ENCODE assay signal across 8 mouse cellular contexts in genomic region chr19:11819143-11819700, GRCm38 (mm10). TPM values are rescaled to one million over a fixed set of nuclear protein-coding genes. Genes with fewer than 3 reads are reported as not detected.
DNase-seq lines count a peak whose midpoint lies in the region; ATAC-seq and TF ChIP-seq lines count a peak whose summit lies in the region.

Gene Stx3 (minus strand): TSS chr19:11819403.

- H3K4me3 ChIP-seq in heart, embryonic 16.5 days (ENCODE audit: low read length), result peak within 1 kb of the TSS; percentile 79
- H3K4me3 ChIP-seq in ES-E14 (ENCODE audit: insufficient read depth in 1 of 2, low read depth in 1 of 2, low read length in 2 of 2, poor library complexity in 1 of 2, severe bottlenecking in 1 of 2), result peak within 1 kb of the TSS; percentile 88 to 96
- peak within 1 kb of the TSS; percentile 64 for H3K4me3 ChIP-seq in embryonic facial prominence, embryonic 12.5 days
- H3K4me3 ChIP-seq in midbrain, embryonic 13.5 days (replicated peaks), result peak within 1 kb of the TSS; percentile 76

- H3K4me1 ChIP-seq in heart, embryonic 16.5 days (ENCODE audit: control insufficient read depth, insufficient read depth, low read length), result 0 out of 2 replicates have a peak, but pooled peaks cover 2% of the 10 kb centered on the region
- H3K4me1 ChIP-seq in ES-E14 (ENCODE audit: control insufficient read depth in 2 of 2, insufficient read depth in 2 of 2, low read length in 2 of 2, poor library complexity in 1 of 2), result peaks cover 0 to 15% of the 10 kb centered on the region in 2 experiments; a peak in 3 of 4 replicates
- peaks cover 7% of the 10 kb centered on the region; the same call in 1 of the 2 replicates for H3K4me1 ChIP-seq in embryonic facial prominence, embryonic 12.5 days
- peaks cover 33% of the 10 kb centered on the region for H3K4me1 ChIP-seq in midbrain, embryonic 13.5 days (replicated peaks)

- peak within 1 kb of the TSS; percentile 98 for H3K4me2 ChIP-seq in heart, embryonic 16.5 days (ENCODE audit: low read depth, low read length)
- peak within 1 kb of the TSS; percentile 88 for H3K4me2 ChIP-seq in embryonic facial prominence, embryonic 12.5 days (replicated peaks)
- peak within 1 kb of the TSS; percentile 69 for H3K4me2 ChIP-seq in midbrain, embryonic 13.5 days (replicated peaks)

- no peaks in the 10 kb centered on the region for H3K27me3 ChIP-seq in heart, embryonic 16.5 days (ENCODE audit: control insufficient read depth, insufficient read depth, low read length)
- H3K27me3 ChIP-seq in embryonic facial prominence, embryonic 12.5 days, result peaks cover 49% of the 10 kb centered on the region
- H3K27me3 ChIP-seq in midbrain, embryonic 13.5 days, result peaks cover 22% of the 10 kb centered on the region

- H3K9me3 ChIP-seq in heart, embryonic 16.5 days (replicated peaks; ENCODE audit: control insufficient read depth, low read length), result no peaks in the 10 kb centered on the region
- H3K9me3 ChIP-seq in ES-E14 (ENCODE audit: control insufficient read depth, insufficient read depth, low read depth, low read length), result no peaks in the 10 kb centered on the region
- no peaks in the 10 kb centered on the region for H3K9me3 ChIP-seq in embryonic facial prominence, embryonic 12.5 days
- no peaks in the 10 kb centered on the region for H3K9me3 ChIP-seq in midbrain, embryonic 13.5 days

- H3K36me3 ChIP-seq in heart, embryonic 16.5 days (ENCODE audit: control insufficient read depth, insufficient read depth), result no peaks in the 10 kb centered on the region
- peaks cover 3% of the 10 kb centered on the region; the same call in 1 of the 2 replicates for H3K36me3 ChIP-seq in ES-E14 (ENCODE audit: control insufficient read depth, insufficient read depth, low read length, poor library complexity, severe bottlenecking)
- H3K36me3 ChIP-seq in embryonic facial prominence, embryonic 12.5 days, result no peaks in the 10 kb centered on the region
- no peaks in the 10 kb centered on the region for H3K36me3 ChIP-seq in midbrain, embryonic 13.5 days

- intact Hi-C loops in heart, postnatal 14 days (cut with DNase I), result loop anchor here (5.0 kb wide), 2 partner anchors 93 to 188 kb away; partner anchors contain the start of gene Patl1

- no peak for DNase-seq in heart, postnatal 14 days
- no peak for DNase-seq in ES-E14 (ENCODE audit: low read depth, low spot score)
- no peak for DNase-seq in large intestine, adult 2 months (ENCODE audit: low read depth, low spot score)
- no peak for DNase-seq in thymus, postnatal 36 days
- no peak for DNase-seq in frontal cortex, postnatal 10 days (ENCODE audit: low spot score in 2 of 2)

- WGBS in heart, embryonic 16.5 days, result under 1% methylated on average over 20 of the region's 20 CpGs
- WGBS in embryonic facial prominence, embryonic 12.5 days, result 1% methylated on average over 20 of the region's 20 CpGs
- under 1% methylated on average over 20 of the region's 20 CpGs for WGBS in large intestine, adult 2 months
- WGBS in midbrain, embryonic 13.5 days, result under 1% methylated on average over 20 of the region's 20 CpGs

- H3K9ac ChIP-seq in heart, embryonic 16.5 days (ENCODE audit: low read length), result peak within 1 kb of the TSS; percentile 81
- peak within 1 kb of the TSS; percentile 89 for H3K9ac ChIP-seq in ES-E14 (ENCODE audit: insufficient read depth, low read depth, low read length, poor library complexity, severe bottlenecking)
- peak within 1 kb of the TSS; percentile 78 for H3K9ac ChIP-seq in embryonic facial prominence, embryonic 12.5 days
- peak within 1 kb of the TSS; percentile 85 for H3K9ac ChIP-seq in midbrain, embryonic 13.5 days (replicated peaks)

- ATAC-seq in heart, embryonic 16.5 days (replicated peaks; ENCODE audit: extremely low read depth, insufficient read depth, low FRiP score), result no peak
- no peak for ATAC-seq in embryonic facial prominence, embryonic 12.5 days (ENCODE audit: insufficient number of reproducible peaks, insufficient read depth, low FRiP score, low TSS enrichment)
- ATAC-seq in midbrain, embryonic 13.5 days, result peak; percentile 3; the same call in 1 of the 2 replicates

- in situ Hi-C loops in ES-E14 (cut with MboI; ENCODE audit: low sequenced_read_pairs in 2 of 2, unreplicated experiment in 2 of 2), result no loop called here

- peak within 1 kb of the TSS; percentile 22 for H3K27ac ChIP-seq in heart, embryonic 16.5 days (ENCODE audit: low read length)
- peak within 1 kb of the TSS; percentile 50; the same call in 1 of the 2 replicates for H3K27ac ChIP-seq in ES-E14 (ENCODE audit: insufficient read depth, low read depth, low read length, poor library complexity, severe bottlenecking)
- H3K27ac ChIP-seq in embryonic facial prominence, embryonic 12.5 days, result no peak within 1 kb of the TSS
- H3K27ac ChIP-seq in midbrain, embryonic 13.5 days, result no peak within 1 kb of the TSS; the same call in 1 of the 2 replicates

TF ChIP-seq in ES-E14, 5 proteins besides CTCF, POLR2A, EP300 and RAD21:
- TF ChIP-seq CHD2 (IDR thresholded peaks at IDR 0.05; ENCODE audit: low read depth, low read length), result no peak
- no peak for TF ChIP-seq MAFK (IDR thresholded peaks at IDR 0.05; ENCODE audit: insufficient read depth, low read depth, low read length)
- TF ChIP-seq ZC3H11A (IDR thresholded peaks at IDR 0.05; ENCODE audit: borderline replicate concordance, low read depth, low read length), result no peak
- no peak; the same call in 1 of the 2 replicates for TF ChIP-seq ZNF384 (IDR thresholded peaks at IDR 0.05; ENCODE audit: low read depth, low read length)
- TF ChIP-seq HCFC1 (IDR thresholded peaks at IDR 0.05; ENCODE audit: borderline replicate concordance, insufficient read depth, low read length), result no peak

RNA-seq across cellular contexts. Expression of gene Stx3, which starts in this region (rescaled TPM):
- 6.2 and 6.4 TPM in 2 replicates for polyA plus RNA-seq in heart, embryonic 16.5 days (2015; fragmentation: Nextera tagmentation; extraction: Ambion mirVana)
- 1 to 10 TPM; 7.7 to 8.4 TPM for total RNA-seq in heart, postnatal 14 days (2021)
- 21.6 and 34.3 TPM in 2 replicates for total RNA-seq in ES-E14 (2012; rRNA removed)
- 8.4 and 9.0 TPM in 2 replicates for polyA plus RNA-seq in embryonic facial prominence, embryonic 12.5 days (2016; fragmentation: Nextera tagmentation; extraction: Ambion mirVana)
- 24.8 and 30.6 TPM in 2 replicates for polyA plus RNA-seq in large intestine, adult 2 months (2012; rRNA removed)
- 20.7 and 24.1 TPM in 2 replicates for polyA plus RNA-seq in midbrain, embryonic 13.5 days (2015; fragmentation: Nextera tagmentation; extraction: Ambion mirVana)

Comparison
In these comparisons a context has a peak if more than half of its experiments do, and no peak if none do; other contexts are left out.
1. H3K27ac ChIP-seq: peak in heart, embryonic 16.5 days (single experiment) and ES-E14 (single experiment); none in embryonic facial prominence, embryonic 12.5 days (single experiment) and midbrain, embryonic 13.5 days (single experiment).
2. Peak in every context shown above with its lines, with median percentiles within 50 percentile points of each other: H3K4me2 ChIP-seq, H3K4me3 ChIP-seq and H3K9ac ChIP-seq.